Mouse (Mus musculus) liver, embryonic 14.5 days (tissue): ENCODE measurements around the gene Gtf2a1.
"Not testable (repeated sequence)": the region's sequence is repeated elsewhere in the genome, so short reads cannot be mapped to it uniquely, and the experiment has no call there.

ENCODE experiments used
- CTCF ChIP-seq: IDR thresholded peaks from 2 replicates; pipeline ENCODE4 v1.5.1; 2016; ENCODE audit warnings: antibody characterized with exemption, low read depth, control low read depth
- EP300 ChIP-seq: IDR thresholded peaks from 2 replicates; pipeline ENCODE4 v1.6.1; 2016; ENCODE audit warnings: antibody characterized with exemption, low read depth

DNA sequence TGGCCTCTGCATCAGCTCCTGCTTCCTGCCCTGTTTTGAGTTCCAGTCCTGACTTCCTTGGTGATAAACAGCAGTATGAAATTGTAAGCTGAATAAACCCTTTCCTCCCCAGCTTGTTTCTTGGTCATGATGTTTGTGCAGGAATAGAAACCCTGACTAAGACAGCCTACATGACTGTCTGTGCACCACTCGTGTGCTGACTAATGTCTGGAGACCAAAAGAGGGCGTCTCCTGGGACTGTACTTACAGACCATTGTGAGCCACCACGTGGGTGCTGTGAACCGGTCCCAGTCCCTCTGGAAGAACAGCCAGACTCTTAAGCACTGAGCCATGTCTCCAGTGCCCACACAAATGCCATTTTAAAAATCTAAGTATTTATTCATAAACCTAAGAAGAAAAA, 4.5 kb downstream of the Gtf2a1 start:
- not testable (repeated sequence) for TF ChIP-seq CTCF, EP300
